Mouse (Mus musculus) heart, adult 9 months (tissue): ENCODE measurements around the gene Klf12.
"Not testable (repeated sequence)": the region's sequence is repeated elsewhere in the genome, so short reads cannot be mapped to it uniquely, and the experiment has no call there.

Experiments
- DNase-seq, 2 experiments: peaks; one replicate each; pipeline ENCODE4 v3.0.0; 2022; ENCODE audit warnings: low spot score in 2 of 2

Gene Klf12

GRCm38 (mm10) chr14:99885128-99885527, 399.4 kb downstream of the Klf12 start:
- no peak for DNase-seq

GRCm38 (mm10) chr14:99876791-99877578, 407.5 kb downstream of the Klf12 start:
- no peak for DNase-seq

DNA sequence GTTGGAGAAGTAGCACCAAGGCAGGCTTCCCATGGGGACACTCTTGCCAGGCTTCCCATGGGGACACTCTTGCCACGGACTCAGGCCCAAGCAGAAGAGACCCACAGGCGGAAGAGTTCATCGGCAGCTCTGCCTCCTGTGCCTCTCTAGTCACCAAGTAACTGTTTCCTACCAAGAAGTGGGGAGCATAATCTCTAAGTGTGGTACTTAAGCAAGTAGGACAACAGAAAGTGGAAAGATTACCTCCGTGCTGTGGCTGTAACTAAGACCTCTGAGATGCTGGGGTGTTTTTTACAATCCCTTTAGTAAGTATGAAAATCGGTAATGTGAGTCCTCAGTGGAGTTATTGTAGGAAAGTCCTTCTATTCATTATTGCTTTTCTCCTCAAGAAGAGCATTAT, 410.8 kb downstream of the Klf12 start:
- DNase-seq = no peak

DNA sequence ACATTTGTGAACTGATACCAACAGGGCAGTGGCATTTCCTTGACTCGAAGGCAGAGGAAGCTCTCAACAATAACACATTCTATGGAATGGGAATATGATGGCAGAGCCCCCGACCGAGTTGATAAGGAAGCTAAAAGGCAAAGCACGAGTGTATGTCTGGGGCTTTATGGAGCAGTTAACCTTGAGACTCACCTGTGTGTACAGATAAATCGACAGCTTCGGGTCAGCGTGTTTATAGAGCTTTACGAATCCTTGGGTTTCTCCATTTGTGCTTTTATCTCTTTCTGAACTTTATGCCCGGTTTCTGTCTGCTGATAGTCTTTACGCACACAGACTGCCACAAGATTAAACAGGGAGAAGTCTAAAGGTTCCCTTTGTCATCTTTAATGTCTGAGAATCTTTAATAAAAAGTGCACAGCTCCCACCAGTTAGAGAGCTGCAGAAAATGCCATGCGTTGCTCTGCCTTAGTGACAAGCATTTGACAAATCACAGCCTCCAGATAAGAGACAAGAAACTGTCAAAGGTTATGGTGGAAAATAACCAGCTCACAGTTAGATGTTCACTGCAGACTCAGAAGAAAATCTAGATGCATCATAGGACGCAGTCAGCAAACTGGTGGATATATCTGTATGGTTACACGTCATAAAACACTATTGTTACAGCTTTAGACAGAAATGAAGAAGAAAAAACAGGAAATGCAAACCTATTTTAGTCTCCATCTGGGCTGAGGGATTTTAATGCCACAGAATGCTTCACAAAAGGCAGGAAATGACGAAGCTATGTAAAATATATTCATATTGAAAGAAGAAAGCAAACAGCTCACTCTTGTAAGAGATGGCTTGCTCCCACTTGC, 428.1 kb downstream of the Klf12 start:
- DNase-seq = no peak

- not testable (repeated sequence) for DNase-seq
These were observed 430.0 kb downstream of the Klf12 start for GRCm38 (mm10) chr14:99854467-99854807.

DNA sequence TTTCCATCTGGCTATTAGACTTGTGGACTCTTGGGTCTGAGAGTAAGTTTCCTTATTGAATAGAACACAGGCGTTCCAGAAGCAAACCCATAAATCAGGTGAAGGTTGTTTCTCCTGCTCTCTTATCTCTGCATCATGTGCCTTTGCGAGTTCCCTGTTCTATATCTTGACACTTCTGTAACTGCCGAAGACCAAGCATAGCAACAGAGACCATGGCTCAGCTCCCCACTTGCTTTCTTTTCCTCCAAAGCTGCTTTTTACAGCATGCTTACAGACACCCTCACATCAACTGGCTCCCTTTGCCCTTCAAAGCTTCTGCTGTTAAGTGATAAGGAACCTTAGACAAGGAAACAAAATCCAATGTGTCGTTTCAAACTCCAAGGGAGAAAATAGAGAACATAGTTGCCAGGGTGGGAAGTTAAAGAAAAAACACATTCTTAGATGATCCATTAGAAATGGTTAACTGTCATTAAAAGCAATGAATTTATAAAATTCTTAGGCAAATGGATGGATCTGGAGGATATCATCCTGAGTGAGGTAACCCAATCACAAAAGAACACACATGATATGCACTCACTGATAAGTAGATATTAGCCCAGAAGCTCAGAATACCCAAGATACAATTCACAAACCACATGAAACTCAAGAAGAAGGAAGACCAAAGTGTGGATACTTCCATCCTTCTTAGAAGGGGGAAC, 430.6 kb downstream of the Klf12 start:
- DNase-seq = not testable (repeated sequence)

- DNase-seq = no peak
These were observed 434.1 kb downstream of the Klf12 start for GRCm38 (mm10) chr14:99850350-99850749.

DNA sequence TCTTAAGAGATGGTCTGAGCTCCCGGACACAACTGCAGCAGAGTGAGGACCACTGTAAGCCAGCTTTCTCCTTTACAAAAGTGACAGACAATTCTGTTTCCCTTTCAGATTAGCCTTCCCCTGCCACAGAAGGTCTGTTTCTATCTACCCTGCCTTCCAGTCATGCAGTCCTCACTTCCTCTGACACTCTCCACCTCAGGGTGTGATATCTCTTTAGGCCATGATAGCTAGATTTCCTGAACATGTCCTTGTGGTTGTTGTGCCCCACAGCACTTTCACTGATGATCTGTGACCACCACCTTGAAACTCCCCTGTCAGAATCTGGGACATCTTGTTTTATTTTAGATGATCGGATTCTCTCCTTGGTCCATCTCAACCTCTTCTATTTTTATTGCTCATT, 437.0 kb downstream of the Klf12 start:
- DNase-seq = no peak

DNA sequence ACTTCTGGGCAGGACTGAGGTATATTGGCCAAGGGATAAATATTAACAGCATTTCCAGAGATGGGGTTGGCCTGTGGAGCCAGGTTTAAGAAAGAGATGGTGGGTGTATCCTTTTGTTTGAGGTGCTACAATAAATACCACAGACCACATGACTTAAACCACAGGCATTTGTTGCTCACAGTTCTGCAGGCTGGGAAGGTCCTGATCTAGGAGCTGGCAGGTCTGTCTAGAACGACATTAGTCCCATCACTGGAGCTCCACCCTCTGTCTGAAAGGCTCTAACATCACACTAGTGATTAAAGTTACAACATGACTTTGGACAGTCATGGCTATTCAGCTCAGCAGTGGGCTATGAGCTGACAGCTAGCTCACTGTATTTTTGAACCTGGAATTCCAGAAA, 457.8 kb downstream of the Klf12 start:
- no peak for DNase-seq
